Mouse (Mus musculus) forebrain, embryonic 11.5 days (tissue): Measurements from ENCODE around the gene Cyp2s1. TPM values are rescaled to one million over a fixed set of nuclear protein-coding genes. Genes with fewer than 3 reads are reported as not detected.

Experiments
- ATAC-seq: fragments of 200-750 bp; cut with Nextera tagmentation; replicated peaks from 2 replicates; pipeline ENCODE4 v1.8.0; 2017; ENCODE audit warnings: moderate TSS enrichment; ENCODE audit not compliant: low FRiP score
- DNase-seq: peaks from one replicate; pipeline ENCODE4 v3.0.0-alpha.2; 2017; ENCODE audit warnings: low spot score
- H3K27ac ChIP-seq: fragments of 300-500 bp; sonication (generic); 2 replicates; pipeline ENCODE4 v1.5.1; 2014; ENCODE audit warnings: low read depth, low read length
- H3K27me3 ChIP-seq: fragments of 300-500 bp; sonication (generic); 2 replicates; pipeline ENCODE4 v1.6.1; 2014; ENCODE audit warnings: mild to moderate bottlenecking, low read length, mixed read lengths; ENCODE audit not compliant: control insufficient read depth, insufficient read depth
- H3K36me3 ChIP-seq: fragments of 300-500 bp; sonication (generic); 2 replicates; pipeline ENCODE4 v1.6.1; 2014; ENCODE audit warnings: mild to moderate bottlenecking, low read length, moderate library complexity, mixed read lengths; ENCODE audit not compliant: control insufficient read depth, insufficient read depth
- H3K4me1 ChIP-seq: fragments of 300-500 bp; sonication (generic); replicated peaks from 2 replicates; pipeline ENCODE4 v1.6.1; 2014; ENCODE audit warnings: low read length, mixed read lengths; ENCODE audit not compliant: control insufficient read depth, insufficient read depth
- H3K4me2 ChIP-seq: fragments of 300-500 bp; sonication (generic); 2 replicates; pipeline ENCODE4 v1.6.1; 2014; ENCODE audit warnings: low read depth, mild to moderate bottlenecking, low read length, moderate library complexity, mixed read lengths; ENCODE audit not compliant: severe bottlenecking
- H3K4me3 ChIP-seq: fragments of 300-500 bp; sonication (generic); 2 replicates; pipeline ENCODE4 v1.5.1; 2014; ENCODE audit warnings: low read depth, low read length
- H3K9ac ChIP-seq: fragments of 300-500 bp; sonication (generic); 2 replicates; pipeline ENCODE4 v1.6.1; 2014; ENCODE audit warnings: low read length
- H3K9me3 ChIP-seq: fragments of 300-500 bp; sonication (generic); 2 replicates; pipeline ENCODE4 v1.6.1; 2016; ENCODE audit warnings: low read length, mixed read lengths; ENCODE audit not compliant: control insufficient read depth
- WGBS: fragments of 180-500 bp; shearing (Covaris S2); extraction: QIAGEN DNeasy Blood & Tissue Kit; methylation state at CpG from one replicate; pipeline ENCODE4 v1.1.7; 2014; 5-methylcytosine and 5-hydroxymethylcytosine counted together
- polyA plus RNA-seq: library from polyadenylated mRNA; unstranded; fragments of >200 nt; fragmentation: Nextera tagmentation; extraction: Ambion mirVana; gene quantifications from 2 replicates; pipeline ENCODE4 v1.2.1, GENCODE M21; 2014

The Cyp2s1 gene
- polyA plus RNA-seq, 1 experiment from 2014 or later, result 0.32 TPM

- peaks cover 7% of the 10 kb centered on the region; the same call in 1 of the 2 replicates for H3K4me1 ChIP-seq
- no peak overlapping the region for H3K4me2 ChIP-seq
- H3K36me3 ChIP-seq, result no peaks in the 10 kb centered on the region
- no peaks in the 10 kb centered on the region for H3K27me3 ChIP-seq
- 78% methylated on average over 8 of the region's 8 CpGs for WGBS
- no peak overlapping the region for H3K4me3 ChIP-seq
- DNase-seq, result no peak
- no peaks in the 10 kb centered on the region for H3K9me3 ChIP-seq
- H3K27ac ChIP-seq, result no peak overlapping the region
- no peak overlapping the region for H3K9ac ChIP-seq
- no peak for ATAC-seq
Measured at GRCm38 (mm10) chr7:25790615-25791014, 26.1 kb downstream of the Cyp2s1 start.

- no peak overlapping the region for H3K27ac ChIP-seq
- peaks cover 7% of the 10 kb centered on the region; the same call in 1 of the 2 replicates for H3K4me1 ChIP-seq
- no peaks in the 10 kb centered on the region for H3K9me3 ChIP-seq
- no peaks in the 10 kb centered on the region for H3K27me3 ChIP-seq
- H3K4me2 ChIP-seq, result peak overlapping the region; percentile 79
- peak overlapping the region; percentile 51 for H3K4me3 ChIP-seq
- WGBS, result 33% methylated on average over 3 of the region's 3 CpGs
- DNase-seq (no peak), ATAC-seq (0 out of 2 replicates have a peak, but pooled peaks have one; percentile 18)
- H3K9ac ChIP-seq, result no peak overlapping the region
- no peaks in the 10 kb centered on the region for H3K36me3 ChIP-seq
Measured at GRCm38 (mm10) chr7:25789129-25789440, 27.6 kb downstream of the Cyp2s1 start.

- H3K27ac ChIP-seq, result no peak within 1 kb of the TSS
Measured at GRCm38 (mm10) chr7:25788220-25789128, 28.2 kb downstream of the Cyp2s1 start, which contains the start of gene Axl. Gene Axl (minus strand): TSS chr7:25788705.

GRCm38 (mm10) chr7:25787456-25788219 is 29.1 kb downstream of the Cyp2s1 start:
- WGBS, result 25% methylated on average over 8 of the region's 9 CpGs
- Histone ChIP-seq H3K36me3 (no peaks in the 10 kb centered on the region), H3K4me3 (peak overlapping the region; percentile 51), H3K27ac (no peak overlapping the region), H3K4me1 (peaks cover 7% of the 10 kb centered on the region; the same call in 1 of the 2 replicates), H3K27me3 (no peaks in the 10 kb centered on the region), H3K9me3 (no peaks in the 10 kb centered on the region), H3K4me2 (peak overlapping the region; percentile 79), H3K9ac (peak overlapping the region; percentile 71)
- ATAC-seq, result peak; percentile 56
- no peak for DNase-seq

More at GRCm38 (mm10) chr7:25788220-25789128, 28.2 kb downstream of the Cyp2s1 start, which contains the start of gene Axl:
- Histone ChIP-seq H3K9me3 (no peaks in the 10 kb centered on the region), H3K27me3 (no peaks in the 10 kb centered on the region), H3K4me3 (peak within 1 kb of the TSS; percentile 51), H3K4me1 (peaks cover 7% of the 10 kb centered on the region; the same call in 1 of the 2 replicates), H3K4me2 (peak within 1 kb of the TSS; percentile 79), H3K9ac (peak within 1 kb of the TSS; percentile 71), H3K36me3 (no peaks in the 10 kb centered on the region)
- DNase-seq (peak; percentile 84), ATAC-seq (peak; percentile 90)
- 2% methylated on average over 26 of the region's 30 CpGs for WGBS

GRCm38 (mm10) chr7:25786974-25787373 is 29.7 kb downstream of the Cyp2s1 start:
- ATAC-seq (no peak), DNase-seq (no peak)
- Histone ChIP-seq H3K27ac (no peak overlapping the region), H3K27me3 (no peaks in the 10 kb centered on the region), H3K9ac (peak overlapping the region; percentile 20; the same call in 1 of the 2 replicates), H3K36me3 (no peaks in the 10 kb centered on the region), H3K4me1 (peaks cover 7% of the 10 kb centered on the region; the same call in 1 of the 2 replicates), H3K4me2 (no peak overlapping the region; the same call in 1 of the 2 replicates), H3K4me3 (no peak overlapping the region), H3K9me3 (no peaks in the 10 kb centered on the region)
- WGBS, result 66% methylated on average over 4 of the region's 4 CpGs

GRCm38 (mm10) chr7:25785752-25786151 is 31.0 kb downstream of the Cyp2s1 start:
- H3K4me2 ChIP-seq, result no peak overlapping the region
- WGBS, result 66% methylated on average over 4 of the region's 4 CpGs
- no peaks in the 10 kb centered on the region for H3K36me3 ChIP-seq
- no peaks in the 10 kb centered on the region for H3K9me3 ChIP-seq
- H3K27ac ChIP-seq, result no peak overlapping the region
- ATAC-seq (no peak), DNase-seq (no peak)
- no peak overlapping the region for H3K4me3 ChIP-seq
- H3K27me3 ChIP-seq, result no peaks in the 10 kb centered on the region
- H3K9ac ChIP-seq, result no peak overlapping the region
- H3K4me1 ChIP-seq, result peaks cover 11% of the 10 kb centered on the region; the same call in 1 of the 2 replicates

GRCm38 (mm10) chr7:25784808-25785207 is 31.9 kb downstream of the Cyp2s1 start:
- H3K27me3 ChIP-seq, result no peaks in the 10 kb centered on the region
- H3K9ac ChIP-seq, result no peak overlapping the region
- no peak for ATAC-seq
- no peak overlapping the region for H3K4me3 ChIP-seq
- H3K36me3 ChIP-seq, result no peaks in the 10 kb centered on the region
- H3K4me1 ChIP-seq, result peaks cover 11% of the 10 kb centered on the region; the same call in 1 of the 2 replicates
- no peak overlapping the region for H3K27ac ChIP-seq
- no peak overlapping the region for H3K4me2 ChIP-seq
- DNase-seq, result no peak
- WGBS, result 25% methylated on average over 1 of the region's 1 CpGs
- H3K9me3 ChIP-seq, result no peaks in the 10 kb centered on the region

- Histone ChIP-seq H3K4me1 (peaks cover 9% of the 10 kb centered on the region; the same call in 1 of the 2 replicates), H3K9me3 (no peaks in the 10 kb centered on the region), H3K36me3 (no peaks in the 10 kb centered on the region), H3K4me3 (no peak overlapping the region), H3K27ac (no peak overlapping the region), H3K9ac (no peak overlapping the region), H3K27me3 (no peaks in the 10 kb centered on the region), H3K4me2 (no peak overlapping the region)
- DNase-seq (no peak), ATAC-seq (no peak)
- 69% methylated on average over 8 of the region's 8 CpGs for WGBS
Measured at GRCm38 (mm10) chr7:25783746-25784145, 33.0 kb downstream of the Cyp2s1 start.
